Mouse (Mus musculus): ENCODE measurements around the gene Ttll11. TPM values are rescaled to one million over a fixed set of nuclear protein-coding genes. Genes with fewer than 3 reads are reported as not detected.
A peak's percentile ranks its signal among the peaks of the same experiment; 100 is the strongest.

Ttll11 gene
- polyA plus RNA-seq, 1 experiment from 2014 or later = 6.1 TPM

DNA sequence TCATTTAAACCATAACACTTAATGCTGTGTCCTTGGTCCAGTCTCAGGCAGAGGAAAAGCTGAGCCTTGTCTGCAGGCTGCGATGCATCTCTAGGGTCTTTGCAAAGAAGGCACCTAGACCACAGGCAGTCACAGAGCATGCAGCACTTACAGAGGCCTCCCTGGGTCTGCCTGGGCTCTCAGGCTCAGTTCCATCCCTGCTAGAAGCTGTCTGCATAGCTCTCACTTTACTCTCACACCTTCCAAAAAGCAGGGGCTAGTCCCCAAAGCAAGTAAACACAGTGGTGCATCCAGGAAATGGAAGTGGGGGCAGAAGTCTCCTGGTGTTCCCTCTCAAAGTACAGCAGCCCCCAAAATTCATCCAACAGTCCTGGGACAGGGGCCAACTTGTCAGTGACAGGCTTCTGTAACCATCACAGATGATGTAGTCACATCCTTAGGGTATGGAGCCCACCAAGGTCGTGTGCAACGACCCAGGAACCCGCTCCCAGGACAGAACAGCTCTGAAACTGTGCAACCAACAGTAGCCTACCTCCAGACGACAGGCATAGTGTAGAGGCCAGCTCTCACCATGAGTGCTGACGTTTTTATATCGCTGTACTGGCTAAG, 229.1 kb downstream of the Ttll11 start:
- 75% methylated on average over 7 of the region's 7 CpGs for WGBS

DNA sequence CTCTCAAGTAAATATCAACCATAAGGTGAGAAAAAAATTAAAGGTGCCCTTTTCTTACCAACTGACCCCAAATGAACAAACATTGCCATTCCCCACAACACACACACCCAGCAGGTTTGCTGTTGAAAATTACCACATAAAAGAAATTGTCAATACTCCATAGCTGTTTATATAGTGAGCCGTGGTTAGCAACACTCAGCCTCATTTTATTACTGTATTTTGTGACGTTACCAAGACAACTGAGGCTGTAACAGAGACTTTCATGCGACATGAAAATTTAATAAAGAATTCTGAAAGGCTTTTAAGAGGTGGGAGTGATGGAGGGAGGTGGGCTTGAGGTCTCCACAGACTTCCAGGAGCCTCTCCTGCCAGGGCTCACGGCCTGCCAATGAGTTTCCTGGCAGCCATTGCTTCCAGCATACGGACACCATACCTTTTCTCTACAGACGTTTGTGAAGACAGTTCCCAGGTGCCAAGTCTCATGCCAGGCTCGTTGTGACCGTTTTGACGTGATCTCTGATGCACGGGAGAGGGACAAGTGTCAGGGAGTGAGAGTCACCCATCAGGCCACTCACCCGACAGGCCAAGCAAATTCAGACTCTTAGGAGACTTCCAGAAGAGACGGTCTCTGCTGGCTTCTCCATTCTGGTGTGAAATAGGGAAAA, 232.2 kb downstream of the Ttll11 start:
- H3K27ac ChIP-seq (replicated peaks) = no peak overlapping the region

More for the DNA sequence above, 229.1 kb downstream of the Ttll11 start:
- H3K4me1 ChIP-seq (replicated peaks) = peaks cover 12% of the 10 kb centered on the region
- H3K9me3 ChIP-seq = no peaks in the 10 kb centered on the region
- no peak for ATAC-seq (ENCODE audit: low FRiP score, low read depth)
- no peaks in the 10 kb centered on the region for H3K27me3 ChIP-seq
- no peak overlapping the region for H3K9ac ChIP-seq
- H3K27ac ChIP-seq (replicated peaks) = no peak overlapping the region
- no peak overlapping the region for H3K4me3 ChIP-seq
- H3K36me3 ChIP-seq = no peaks in the 10 kb centered on the region
- no peak overlapping the region for H3K4me2 ChIP-seq

DNA sequence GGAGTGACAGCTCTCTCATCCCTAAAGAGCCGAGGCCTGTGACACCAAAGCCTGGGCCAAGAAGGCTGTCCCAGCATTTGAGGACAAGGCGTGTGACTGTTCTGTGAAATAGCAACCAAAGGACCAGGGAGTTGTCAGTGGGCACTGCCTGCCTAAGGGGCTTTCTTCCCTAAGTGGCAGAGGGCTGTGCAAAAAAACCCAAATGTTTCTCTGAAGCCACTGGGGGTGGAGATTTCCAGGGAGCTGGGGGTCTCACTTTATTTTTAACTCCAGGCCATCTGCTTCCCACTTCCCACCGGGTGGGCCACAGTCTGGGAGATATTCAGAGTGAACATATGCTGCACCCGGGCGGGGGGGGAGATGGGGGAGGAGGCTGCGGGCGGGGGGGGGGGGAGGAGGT, 233.1 kb downstream of the Ttll11 start:
- Histone ChIP-seq H3K36me3 (no peaks in the 10 kb centered on the region), H3K4me3 (no peak overlapping the region), H3K27me3 (no peaks in the 10 kb centered on the region), H3K9ac (no peak overlapping the region), H3K4me1 (replicated peaks) (peaks cover 12% of the 10 kb centered on the region), H3K27ac (replicated peaks) (no peak overlapping the region), H3K4me2 (no peak overlapping the region), H3K9me3 (no peaks in the 10 kb centered on the region)
- 33% methylated on average over 3 of the region's 7 CpGs for WGBS
- no peak for ATAC-seq (ENCODE audit: low FRiP score, low read depth)

More for the DNA sequence above, 232.2 kb downstream of the Ttll11 start:
- Histone ChIP-seq H3K4me1 (replicated peaks) (peaks cover 12% of the 10 kb centered on the region), H3K4me2 (no peak overlapping the region), H3K9ac (no peak overlapping the region), H3K36me3 (no peaks in the 10 kb centered on the region), H3K27me3 (no peaks in the 10 kb centered on the region), H3K4me3 (no peak overlapping the region), H3K9me3 (no peaks in the 10 kb centered on the region)
- no peak for ATAC-seq (ENCODE audit: low FRiP score, low read depth)
- 54% methylated on average over 12 of the region's 12 CpGs for WGBS

DNA sequence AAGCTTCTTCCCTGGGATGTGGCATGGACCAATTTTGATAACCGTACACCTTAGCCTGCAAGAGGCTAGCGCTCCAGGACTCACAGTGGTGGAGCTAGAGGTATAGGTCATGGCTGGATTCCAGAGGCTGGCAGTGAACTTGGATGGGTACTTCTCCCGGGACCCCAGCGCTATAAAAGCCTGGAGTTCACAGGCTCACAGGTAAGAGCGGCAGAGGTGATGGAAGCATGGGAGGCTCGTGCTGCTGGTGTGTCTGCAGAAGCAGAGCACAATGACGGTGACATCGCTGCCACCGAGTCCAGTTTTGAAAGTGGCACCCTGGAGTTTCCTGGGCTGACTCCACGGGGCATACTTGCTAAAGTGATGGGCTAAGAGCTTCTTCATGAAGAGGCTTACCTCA, 233.8 kb downstream of the Ttll11 start:
- H3K36me3 ChIP-seq = no peaks in the 10 kb centered on the region
- H3K4me2 ChIP-seq = no peak overlapping the region
- no peaks in the 10 kb centered on the region for H3K9me3 ChIP-seq
- H3K9ac ChIP-seq = no peak overlapping the region
- no peaks in the 10 kb centered on the region for H3K27me3 ChIP-seq
- no peak for ATAC-seq (ENCODE audit: low FRiP score, low read depth)
- peaks cover 12% of the 10 kb centered on the region for H3K4me1 ChIP-seq (replicated peaks)
- H3K4me3 ChIP-seq = no peak overlapping the region
- 87% methylated on average over 10 of the region's 10 CpGs for WGBS
- no peak overlapping the region for H3K27ac ChIP-seq (replicated peaks)

DNA sequence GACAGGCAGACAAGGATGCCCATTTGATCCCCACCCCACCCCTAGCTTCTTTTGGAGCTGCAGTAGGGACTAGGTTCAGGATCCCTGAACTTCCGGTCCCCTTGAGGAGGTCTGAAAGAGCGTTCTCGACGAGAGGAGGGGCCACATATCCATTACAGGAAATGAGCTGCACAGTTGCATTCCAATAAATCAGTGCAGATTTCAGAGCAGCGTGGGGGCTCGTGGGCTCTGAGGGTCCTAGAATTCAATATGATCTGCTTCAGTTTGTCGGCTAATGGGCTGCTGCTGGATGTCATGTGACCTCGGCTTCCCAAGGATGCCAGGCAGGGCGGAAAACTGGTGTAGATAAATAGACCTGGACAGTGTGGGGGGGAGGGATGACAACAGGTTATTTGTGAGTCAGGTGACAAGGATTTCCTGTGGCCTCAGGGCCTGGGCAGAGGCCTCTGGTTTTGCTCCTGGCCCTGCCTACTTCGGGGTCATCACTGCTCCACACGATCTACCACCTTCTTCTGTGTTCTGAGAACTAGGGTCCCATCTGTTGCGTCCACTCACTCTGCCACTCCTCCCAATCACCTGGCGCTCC, 240.0 kb downstream of the Ttll11 start:
- H3K4me1 ChIP-seq (replicated peaks) = no peaks in the 10 kb centered on the region
- no peaks in the 10 kb centered on the region for H3K27me3 ChIP-seq
- H3K27ac ChIP-seq (replicated peaks) = no peak overlapping the region
- H3K36me3 ChIP-seq = no peaks in the 10 kb centered on the region
- no peak overlapping the region for H3K9ac ChIP-seq
- H3K4me3 ChIP-seq = no peak overlapping the region
- ATAC-seq (ENCODE audit: low FRiP score, low read depth) = no peak
- H3K9me3 ChIP-seq = 0 out of 2 replicates have a peak, but pooled peaks cover 2% of the 10 kb centered on the region
- H3K4me2 ChIP-seq = no peak overlapping the region
- WGBS = 55% methylated on average over 13 of the region's 13 CpGs

DNA sequence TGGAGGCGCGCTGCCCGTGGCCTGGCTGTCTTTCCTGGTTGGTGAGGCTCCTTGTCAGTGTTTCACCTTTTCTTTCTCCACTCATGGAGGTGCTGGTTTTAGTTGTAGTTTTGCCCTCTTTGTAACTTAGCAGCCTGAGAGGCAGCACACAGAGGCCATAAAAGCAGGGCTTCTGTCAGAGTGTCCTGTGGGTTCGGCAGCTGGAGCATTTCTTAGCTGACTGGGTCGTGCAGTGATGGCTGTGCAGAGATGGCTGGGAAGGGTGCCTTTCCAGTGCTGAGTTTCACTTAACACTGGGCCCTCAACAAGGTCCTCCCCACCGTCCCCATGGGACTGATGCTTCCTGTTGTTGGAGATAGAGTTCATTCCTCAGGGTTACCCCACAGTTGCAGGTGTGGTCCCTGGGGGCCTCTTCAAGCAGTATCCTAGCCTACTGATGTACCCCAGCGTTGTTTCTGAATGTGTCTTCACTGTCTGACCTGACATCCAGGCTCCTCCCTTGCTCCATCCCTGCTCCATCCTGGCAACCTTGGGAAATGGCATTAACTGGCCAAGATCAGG, 242.2 kb downstream of the Ttll11 start:
- Histone ChIP-seq H3K9me3 (0 out of 2 replicates have a peak, but pooled peaks cover 2% of the 10 kb centered on the region), H3K36me3 (no peaks in the 10 kb centered on the region), H3K4me3 (no peak overlapping the region), H3K27me3 (no peaks in the 10 kb centered on the region), H3K4me2 (no peak overlapping the region), H3K9ac (no peak overlapping the region), H3K4me1 (replicated peaks) (no peaks in the 10 kb centered on the region), H3K27ac (replicated peaks) (no peak overlapping the region)
- 81% methylated on average over 7 of the region's 7 CpGs for WGBS
- ATAC-seq (ENCODE audit: low FRiP score, low read depth) = no peak

DNA sequence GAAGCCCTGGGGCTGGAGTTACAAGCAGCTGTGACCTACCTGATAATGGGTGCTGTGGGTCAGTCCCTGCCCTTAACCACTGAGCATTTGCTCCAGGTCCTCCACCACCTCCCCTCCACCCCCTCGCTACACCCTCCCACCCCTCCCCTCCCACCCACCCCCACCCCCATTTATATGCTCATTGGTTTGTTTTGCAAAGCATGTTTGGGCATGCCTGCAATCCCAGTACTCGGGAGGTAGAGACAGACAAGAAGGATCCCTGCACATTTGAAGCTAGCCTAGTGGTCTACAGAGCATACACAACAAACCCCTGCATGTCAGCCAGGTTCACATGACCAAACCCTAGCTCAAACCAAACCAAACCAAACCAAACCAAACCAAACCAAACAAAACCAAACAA, 243.7 kb downstream of the Ttll11 start:
- H3K9ac ChIP-seq = no peak overlapping the region
- peaks cover 12% of the 10 kb centered on the region for H3K4me1 ChIP-seq (replicated peaks)
- no peaks in the 10 kb centered on the region for H3K27me3 ChIP-seq
- no peak for ATAC-seq (ENCODE audit: low FRiP score, low read depth)
- H3K9me3 ChIP-seq = 0 out of 2 replicates have a peak, but pooled peaks cover 2% of the 10 kb centered on the region
- H3K36me3 ChIP-seq = no peaks in the 10 kb centered on the region; the same call in 1 of the 2 replicates
- no peak overlapping the region for H3K4me3 ChIP-seq
- 86% methylated on average over 2 of the region's 2 CpGs for WGBS
- H3K27ac ChIP-seq (replicated peaks) = no peak overlapping the region
- no peak overlapping the region for H3K4me2 ChIP-seq

DNA sequence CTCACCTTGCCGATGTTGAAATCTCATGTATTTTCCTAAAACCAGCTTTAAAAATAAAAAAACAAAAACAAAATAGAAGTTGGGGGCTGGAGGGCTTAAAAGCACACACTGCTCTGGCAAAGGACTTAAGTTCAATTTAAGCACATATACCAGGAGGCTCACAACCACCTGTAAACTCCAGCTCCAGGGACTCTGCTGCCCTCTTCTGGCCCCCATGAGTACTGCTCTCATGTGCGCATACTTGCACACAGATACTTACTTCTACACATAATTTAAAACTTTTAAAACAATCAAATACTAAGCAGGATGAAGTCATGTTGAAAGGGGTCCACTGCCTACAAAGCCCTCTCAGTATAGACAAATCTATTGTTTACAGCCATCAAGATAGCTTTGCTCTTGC, 244.7 kb downstream of the Ttll11 start:
- ATAC-seq (ENCODE audit: low FRiP score, low read depth) = no peak
- Histone ChIP-seq H3K36me3 (no peaks in the 10 kb centered on the region; the same call in 1 of the 2 replicates), H3K27ac (replicated peaks) (no peak overlapping the region), H3K4me3 (no peak overlapping the region), H3K4me1 (replicated peaks) (peaks cover 15% of the 10 kb centered on the region), H3K4me2 (no peak overlapping the region), H3K9ac (no peak overlapping the region), H3K9me3 (0 out of 2 replicates have a peak, but pooled peaks cover 2% of the 10 kb centered on the region), H3K27me3 (no peaks in the 10 kb centered on the region)
- WGBS = 97% methylated on average over 2 of the region's 2 CpGs

DNA sequence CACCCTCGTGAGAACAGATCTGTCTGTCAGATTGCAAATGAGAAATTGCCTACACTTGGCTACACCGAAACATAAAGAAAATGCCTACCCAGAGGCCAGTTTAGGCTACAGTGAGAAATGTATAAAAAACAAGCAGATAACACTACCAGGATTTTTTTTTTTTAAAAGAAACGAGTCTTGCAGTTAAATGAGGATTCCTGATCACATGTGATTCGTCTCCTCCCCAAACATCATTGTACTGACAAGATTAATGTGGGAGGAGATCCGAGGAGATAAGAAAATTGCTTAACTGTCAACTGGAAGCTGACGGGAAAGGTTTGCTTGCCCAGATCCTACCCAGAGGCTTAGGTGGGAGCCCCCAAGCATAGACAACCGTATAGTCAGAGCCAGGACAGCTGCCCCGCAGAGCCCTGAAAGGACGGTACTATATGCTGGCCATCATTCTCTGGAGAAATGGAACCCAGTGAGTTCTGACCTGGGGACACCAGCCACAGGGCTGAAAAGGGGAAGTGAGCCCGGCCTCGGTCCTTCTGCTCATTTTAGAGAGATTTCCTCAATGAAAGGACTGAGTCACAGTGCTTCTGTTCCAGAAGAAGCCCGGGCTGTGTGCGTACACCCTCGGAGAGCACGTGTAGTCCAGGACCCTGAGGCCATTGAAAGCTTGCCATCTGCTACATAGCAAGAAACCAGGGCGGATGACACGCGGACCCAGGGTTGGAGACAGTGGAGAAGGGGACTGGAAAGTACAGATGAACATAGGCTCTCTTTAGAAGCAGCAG, 247.9 kb downstream of the Ttll11 start:
- Histone ChIP-seq H3K4me1 (replicated peaks) (peaks cover 30% of the 10 kb centered on the region), H3K27ac (replicated peaks) (peak overlapping the region; percentile 40), H3K4me3 (no peak overlapping the region), H3K9me3 (0 out of 2 replicates have a peak, but pooled peaks cover 2% of the 10 kb centered on the region), H3K36me3 (peaks cover 10% of the 10 kb centered on the region), H3K9ac (no peak overlapping the region), H3K4me2 (no peak overlapping the region), H3K27me3 (no peaks in the 10 kb centered on the region)
- WGBS = 53% methylated on average over 18 of the region's 18 CpGs
- ATAC-seq (ENCODE audit: low FRiP score, low read depth) = no peak

DNA sequence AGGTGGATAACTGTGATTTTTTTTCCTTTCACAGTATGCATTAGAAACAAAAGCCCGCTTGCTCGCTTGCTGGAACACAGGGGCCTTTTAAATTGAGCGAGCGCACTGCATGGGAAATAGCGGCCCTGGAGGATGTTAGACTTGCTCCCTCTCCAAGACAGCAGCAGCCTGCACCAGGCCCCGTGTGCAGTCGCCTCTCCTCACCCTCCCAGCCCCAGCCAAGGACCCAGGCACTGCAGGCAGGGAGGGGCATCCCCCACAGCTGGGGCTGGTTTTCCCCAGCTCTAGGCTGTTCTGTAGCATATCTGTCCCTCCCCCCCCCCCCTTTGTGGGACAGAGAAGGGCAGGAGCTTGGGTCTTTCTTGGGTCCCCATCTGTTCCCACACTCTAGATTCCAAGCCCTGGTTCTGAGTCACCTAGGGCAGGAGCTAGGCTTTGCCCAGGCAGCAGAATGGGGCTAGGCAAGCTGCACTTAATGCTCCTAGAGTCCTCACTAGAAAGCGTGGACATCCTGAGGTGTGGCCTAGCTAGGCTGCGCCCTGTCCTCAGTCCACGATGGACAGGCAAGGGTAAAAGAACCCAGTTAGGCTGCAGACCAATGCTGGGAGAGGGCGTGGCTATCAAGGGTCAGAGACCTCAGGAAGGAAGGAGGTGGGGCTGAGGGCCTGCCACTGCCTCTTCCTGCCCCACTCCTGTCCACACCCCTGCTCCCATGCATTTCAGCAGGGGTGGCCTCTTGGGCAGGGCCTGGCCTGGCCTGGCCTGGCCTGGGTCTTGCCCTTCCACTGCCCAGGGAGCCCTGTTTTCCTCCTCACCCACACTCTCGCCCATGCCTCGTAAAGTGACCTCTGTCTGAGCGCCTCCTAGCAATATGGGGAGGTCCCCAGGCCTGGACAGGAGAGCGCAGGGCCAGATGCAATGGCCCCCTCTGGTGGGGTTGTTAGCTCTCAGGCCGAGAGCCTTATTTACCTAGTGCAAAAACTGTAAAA, 250.3 kb downstream of the Ttll11 start:
- H3K4me1 ChIP-seq (replicated peaks) = peaks cover 30% of the 10 kb centered on the region
- peaks cover 17% of the 10 kb centered on the region for H3K36me3 ChIP-seq
- ATAC-seq (ENCODE audit: low FRiP score, low read depth) = peak; percentile 50
- peak overlapping the region; percentile 43; the same call in 1 of the 2 replicates for H3K27ac ChIP-seq (replicated peaks)
- H3K4me2 ChIP-seq = no peak overlapping the region
- H3K4me3 ChIP-seq = no peak overlapping the region
- H3K9me3 ChIP-seq = no peaks in the 10 kb centered on the region
- H3K9ac ChIP-seq = no peak overlapping the region
- WGBS = 51% methylated on average over 16 of the region's 16 CpGs
- no peaks in the 10 kb centered on the region for H3K27me3 ChIP-seq

DNA sequence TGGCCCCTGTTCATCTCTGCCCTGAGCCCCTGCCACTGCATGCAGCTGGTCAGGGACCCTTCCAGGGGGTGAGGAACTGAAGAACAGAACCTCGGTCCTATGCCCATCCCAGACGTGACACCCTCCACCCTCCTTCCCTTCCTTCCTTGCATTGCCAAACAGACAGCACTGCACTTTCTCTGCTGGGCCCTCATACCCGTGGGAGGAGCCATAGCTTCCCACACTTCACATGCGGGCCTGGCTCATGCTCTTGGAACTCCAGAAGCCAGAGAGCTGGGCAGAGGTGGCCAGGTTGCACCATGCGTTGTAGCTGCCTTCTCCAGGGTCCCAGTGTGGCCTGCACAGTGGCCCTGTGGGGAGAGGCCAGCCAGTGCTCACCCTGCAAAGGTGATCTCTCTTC, 251.1 kb downstream of the Ttll11 start:
- Histone ChIP-seq H3K9ac (no peak overlapping the region), H3K27ac (replicated peaks) (peak overlapping the region; percentile 43; the same call in 1 of the 2 replicates), H3K27me3 (no peaks in the 10 kb centered on the region), H3K9me3 (no peaks in the 10 kb centered on the region), H3K4me1 (replicated peaks) (peaks cover 30% of the 10 kb centered on the region), H3K4me3 (no peak overlapping the region), H3K4me2 (no peak overlapping the region), H3K36me3 (peaks cover 22% of the 10 kb centered on the region)
- WGBS = 40% methylated on average over 5 of the region's 5 CpGs
- peak; percentile 10; the same call in 1 of the 2 replicates for ATAC-seq (ENCODE audit: low FRiP score, low read depth)

Data from hindbrain, embryonic 15.5 days (tissue).